Mouse (Mus musculus) MEL (cell line): ENCODE data around the gene Leo1.

Experiments
- CTCF ChIP-seq, 3 experiments: IDR thresholded peaks in 2 of 3; conservative IDR thresholded peaks in 1 of 3; 2 replicates each; pipeline ENCODE4 v1.5.1; 2011 to 2012; ENCODE audit warnings: low read length in 3 of 3, low read depth in 2 of 3, mild to moderate bottlenecking in 2 of 3, improper control_type of control experiment in 1 of 3, inconsistent platforms in 1 of 3, mixed read lengths in 1 of 3, moderate library complexity in 1 of 3; ENCODE audit not compliant: control insufficient read depth in 1 of 3, insufficient read depth in 1 of 3, poor library complexity in 1 of 3, severe bottlenecking in 1 of 3
- E2F4 ChIP-seq: IDR thresholded peaks from 2 replicates; pipeline ENCODE4 v1.6.1; 2011; ENCODE audit warnings: low read depth, low read length, improper control_type of control experiment, borderline replicate concordance
- GABPA ChIP-seq: IDR thresholded peaks from 2 replicates; pipeline ENCODE4 v1.6.1; 2012; ENCODE audit warnings: low read depth, mild to moderate bottlenecking, inconsistent platforms, low read length, improper control_type of control experiment, moderate library complexity
- GATA1 ChIP-seq: IDR thresholded peaks from 2 replicates; pipeline ENCODE4 v1.6.1; 2011; ENCODE audit warnings: low read depth, low read length, improper control_type of control experiment
- MAX ChIP-seq: IDR thresholded peaks from 2 replicates; pipeline ENCODE4 v1.6.1; 2011; ENCODE audit warnings: low read length, improper control_type of control experiment
- MYC ChIP-seq: IDR thresholded peaks from 2 replicates; pipeline ENCODE4 v1.6.1; 2011; ENCODE audit warnings: low read depth, mild to moderate bottlenecking, low read length, improper control_type of control experiment, moderate library complexity
- POLR2AphosphoS2 ChIP-seq: IDR thresholded peaks from 2 replicates; pipeline ENCODE4 v1.6.1; 2011; ENCODE audit warnings: low read length, improper control_type of control experiment
- POLR2AphosphoS5 ChIP-seq: IDR thresholded peaks from 2 replicates; pipeline ENCODE4 v1.6.1; 2012; ENCODE audit warnings: low read depth, borderline replicate concordance, mild to moderate bottlenecking, inconsistent platforms, low read length, moderate library complexity, mixed read lengths
- RCOR1 ChIP-seq: IDR thresholded peaks from 2 replicates; pipeline ENCODE4 v1.6.1; 2012; ENCODE audit warnings: low read depth, mild to moderate bottlenecking, inconsistent platforms, low read length, improper control_type of control experiment
- UBTF ChIP-seq: IDR thresholded peaks from 2 replicates; pipeline ENCODE4 v1.6.1; 2012; ENCODE audit warnings: low read depth, mild to moderate bottlenecking, inconsistent platforms, low read length, improper control_type of control experiment, moderate library complexity, borderline replicate concordance; ENCODE audit not compliant: insufficient read depth
- USF1 ChIP-seq: IDR thresholded peaks from 2 replicates; pipeline ENCODE4 v1.6.1; 2014; ENCODE audit warnings: low read depth, mild to moderate bottlenecking, inconsistent platforms, low read length, improper control_type of control experiment, moderate library complexity
- USF2 ChIP-seq, 2 experiments: IDR thresholded peaks; 2 replicates each; pipeline ENCODE4 v1.6.1; 2011 to 2012; ENCODE audit warnings: improper control_type of control experiment in 2 of 2, low read length in 2 of 2, borderline replicate concordance in 1 of 2, inconsistent platforms in 1 of 2, low read depth in 1 of 2, mild to moderate bottlenecking in 1 of 2; ENCODE audit not compliant: insufficient read depth in 1 of 2
- ZNF384 ChIP-seq: IDR thresholded peaks from 2 replicates; pipeline ENCODE4 v1.6.1; 2012; ENCODE audit warnings: low read depth, mild to moderate bottlenecking, inconsistent platforms, low read length, improper control_type of control experiment

DNA sequence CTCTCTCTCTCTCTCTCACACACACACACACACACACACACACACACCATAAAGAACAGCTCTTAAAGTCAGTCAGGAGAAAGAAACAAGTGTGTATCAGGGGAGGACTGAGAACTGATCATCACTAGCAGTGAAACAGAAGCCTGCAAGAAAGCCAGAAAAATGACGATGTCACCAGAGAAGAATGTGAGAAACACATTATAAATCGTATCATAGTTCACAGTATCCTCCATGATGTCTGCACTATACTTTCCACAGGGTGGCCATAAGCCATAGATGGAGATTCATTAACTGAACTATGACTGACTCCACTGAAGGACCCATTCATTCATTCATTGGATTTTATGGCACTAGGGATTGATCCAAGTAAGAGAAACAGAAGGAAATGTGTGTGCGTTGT lies 37.8 kb upstream of the Leo1 start:
- TF ChIP-seq POLR2AphosphoS2: no peak
- TF ChIP-seq GABPA: no peak
- TF ChIP-seq MAX: no peak
- no peak for TF ChIP-seq CTCF (IDR thresholded peaks at IDR 0.05 in 2 of 3, conservative IDR thresholded peaks at IDR 0.05 in 1 of 3; ENCODE audit: control insufficient read depth in 1 of 3, insufficient read depth in 1 of 3, low read depth in 2 of 3, low read length in 3 of 3, poor library complexity in 1 of 3, severe bottlenecking in 1 of 3)
- TF ChIP-seq E2F4: no peak
- no peak for TF ChIP-seq UBTF
- TF ChIP-seq USF2 (IDR thresholded peaks at IDR 0.05; ENCODE audit: borderline replicate concordance in 1 of 2, insufficient read depth in 1 of 2, low read depth in 1 of 2, low read length in 2 of 2): no peak
- TF ChIP-seq ZNF384: no peak
- TF ChIP-seq POLR2AphosphoS5: no peak
- TF ChIP-seq MYC: no peak
- no peak for TF ChIP-seq GATA1
- TF ChIP-seq RCOR1: no peak
- TF ChIP-seq USF1: no peak
